Mouse (Mus musculus) CH12.LX (cell line): ENCODE results near the gene Hist1h4h.

Experiments used
- GABPA ChIP-seq: IDR thresholded peaks from 2 replicates; pipeline ENCODE4 v1.6.1; 2012; ENCODE audit warnings: low read depth, low read length, improper control_type of control experiment, inconsistent platforms; ENCODE audit not compliant: insufficient replicate concordance
- MAX ChIP-seq: IDR thresholded peaks from 2 replicates; pipeline ENCODE4 v1.6.1; 2011; ENCODE audit warnings: low read length, improper control_type of control experiment
- POLR2A ChIP-seq: IDR thresholded peaks from 2 replicates; pipeline ENCODE4 v1.6.1; 2011; ENCODE audit warnings: low read depth, mild to moderate bottlenecking, improper control_type of control experiment, low read length

DNA sequence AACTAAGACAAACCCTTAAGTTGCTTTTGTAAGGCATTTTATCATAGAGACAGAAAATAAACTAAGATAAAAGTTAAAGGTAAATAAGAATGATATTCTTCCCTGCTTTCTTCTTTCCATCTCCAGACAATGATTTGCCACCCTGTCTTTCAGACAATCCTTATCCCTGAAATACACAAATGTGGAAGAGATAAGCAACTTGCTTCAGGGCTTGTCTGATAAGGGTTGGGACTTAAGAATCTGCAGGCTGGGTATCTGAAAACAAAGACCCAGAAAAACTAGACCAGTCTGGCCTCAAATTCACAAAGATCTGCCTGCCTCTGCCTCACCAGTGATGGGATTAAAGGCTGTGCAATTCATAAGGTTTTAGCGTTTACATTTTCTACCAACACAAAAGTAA, 39.6 kb upstream of the Hist1h4h start:
- TF ChIP-seq GABPA (no peak), MAX (no peak), POLR2A (no peak)
